Mouse (Mus musculus) bone marrow, adult 2 months (tissue): Measurements from ENCODE around the gene Pik3ip1. TPM values are rescaled to one million over a fixed set of nuclear protein-coding genes. Genes with fewer than 3 reads are reported as not detected.
A peak's percentile ranks its signal among the peaks of the same experiment; 100 is the strongest.

Source experiments
- H3K27ac ChIP-seq: fragments of 200-500 bp; 2 replicates; pipeline ENCODE4 v1.5.1; 2012; ENCODE audit warnings: low read depth, mild to moderate bottlenecking, control low read depth, inconsistent platforms, low read length; ENCODE audit not compliant: control insufficient read depth, poor library complexity, insufficient read depth
- H3K4me1 ChIP-seq: fragments of 200-500 bp; 2 replicates; pipeline ENCODE4 v1.6.1; 2011; ENCODE audit warnings: low read length; ENCODE audit not compliant: control insufficient read depth, insufficient read depth
- H3K4me3 ChIP-seq: fragments of 200-500 bp; replicated peaks from 2 replicates; pipeline ENCODE3; 2011; ENCODE audit warnings: mild to moderate bottlenecking, low read depth, low read length, control low read depth; ENCODE audit not compliant: control insufficient read depth
- CTCF ChIP-seq: fragments of 200-500 bp; IDR thresholded peaks from 2 replicates; pipeline ENCODE4 v1.5.1; 2011; ENCODE audit warnings: low read length, control low read depth; ENCODE audit not compliant: control insufficient read depth, insufficient read depth
- POLR2A ChIP-seq: fragments of 200-500 bp; IDR thresholded peaks from 2 replicates; pipeline ENCODE4 v1.6.1; 2011; ENCODE audit warnings: low read depth, mild to moderate bottlenecking, control low read depth, low read length, borderline replicate concordance; ENCODE audit not compliant: control insufficient read depth
- WGBS: fragments of 180-500 bp; shearing (Covaris S2); methylation state at CpG from one replicate; pipeline ENCODE4 v1.1.7; 2018; 5-methylcytosine and 5-hydroxymethylcytosine counted together
- polyA plus RNA-seq: library from polyadenylated mRNA; stranded (reverse); fragments of >200 nt; gene quantifications from 2 replicates; pipeline ENCODE4 v1.2.4, GENCODE M21; 2011; ENCODE audit warnings: low replicate concordance; ENCODE audit not compliant: missing spikeins, insufficient read depth, insufficient read length

The Pik3ip1 gene
- 11.6 and 29.7 TPM in 2 replicates for polyA plus RNA-seq

DNA sequence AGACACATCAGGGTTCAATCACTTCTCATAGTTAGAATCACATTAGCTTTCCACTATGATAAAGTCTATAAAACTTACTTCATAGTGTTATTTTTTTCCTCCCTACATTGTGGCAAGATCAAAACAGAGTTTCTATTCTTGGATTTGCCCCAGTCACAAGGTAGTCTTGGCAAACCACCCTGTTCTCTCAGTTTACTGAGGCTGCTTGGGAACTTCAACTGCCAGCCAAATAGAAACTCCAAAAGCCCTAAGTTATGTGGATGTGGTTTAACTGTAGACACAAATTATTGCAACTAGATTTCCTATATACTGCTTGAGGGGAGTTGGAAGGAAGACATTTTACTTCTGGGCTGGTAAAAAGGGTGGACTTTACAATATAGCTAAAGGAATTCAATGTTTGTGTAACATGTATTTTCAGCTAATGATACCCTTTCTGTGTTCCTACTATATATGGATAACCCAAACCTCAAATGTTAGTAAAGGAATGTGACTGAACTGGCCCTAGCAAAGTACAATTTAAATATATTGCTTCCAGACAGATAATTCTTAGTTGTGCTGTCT lies at the start of gene Pik3ip1:
Gene Pik3ip1 (plus strand): TSS at position 511 of the 561 bp plus-strand sequence.
- Histone ChIP-seq H3K4me3 (peak within 1 kb of the TSS; percentile 75), H3K4me1 (peaks cover 7% of the 10 kb centered on the region; the same call in 1 of the 2 replicates), H3K27ac (peak within 1 kb of the TSS; percentile 86)
- TF ChIP-seq CTCF: no peak

DNA sequence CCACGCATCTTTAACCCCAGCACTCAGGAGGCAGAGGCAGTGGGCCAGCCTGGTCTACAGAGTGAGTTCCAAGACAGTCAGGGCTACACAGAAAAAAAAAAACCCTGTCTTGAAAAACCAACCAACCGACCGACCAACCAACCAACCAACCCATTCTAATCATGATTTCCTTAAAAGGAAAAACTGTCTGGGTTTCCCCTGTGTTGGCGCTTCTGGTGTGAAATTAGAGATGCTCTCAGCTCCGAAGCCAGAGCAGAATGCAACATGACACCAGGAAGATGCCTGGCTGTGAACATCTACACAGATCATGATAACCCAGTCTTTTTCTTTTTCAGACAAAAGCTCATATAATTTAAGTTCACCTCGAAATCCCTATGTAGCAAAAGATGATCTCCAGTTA lies 47.3 kb upstream of the Pik3ip1 start:
- H3K4me1 ChIP-seq: no peaks in the 10 kb centered on the region
- WGBS: 86% methylated on average over 6 of the region's 6 CpGs
- no peak overlapping the region for H3K4me3 ChIP-seq
- no peak overlapping the region for H3K27ac ChIP-seq
- TF ChIP-seq POLR2A (no peak), CTCF (no peak)

DNA sequence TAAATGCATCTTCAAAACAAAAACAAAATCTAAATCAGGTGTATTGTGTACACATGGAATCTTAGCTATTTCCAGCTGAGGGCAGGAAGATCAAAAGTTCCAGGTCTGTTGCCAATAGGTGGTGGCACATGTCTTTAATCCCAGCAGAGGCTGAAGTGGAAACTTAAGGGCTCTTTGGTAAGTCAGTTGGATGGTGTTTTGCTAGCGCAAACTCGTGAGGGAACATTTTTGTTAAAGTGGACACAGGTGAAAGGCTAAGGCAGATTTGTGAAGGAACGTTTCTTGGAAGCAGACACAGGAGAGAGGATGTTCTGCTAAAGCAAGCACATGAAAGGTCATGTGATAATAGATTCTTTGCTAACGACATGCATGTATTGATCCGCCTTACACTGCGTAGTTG lies 46.6 kb upstream of the Pik3ip1 start:
- Histone ChIP-seq H3K4me1 (no peaks in the 10 kb centered on the region), H3K4me3 (no peak overlapping the region), H3K27ac (no peak overlapping the region)
- 89% methylated on average over 6 of the region's 6 CpGs for WGBS
- TF ChIP-seq CTCF (no peak), POLR2A (no peak)

DNA sequence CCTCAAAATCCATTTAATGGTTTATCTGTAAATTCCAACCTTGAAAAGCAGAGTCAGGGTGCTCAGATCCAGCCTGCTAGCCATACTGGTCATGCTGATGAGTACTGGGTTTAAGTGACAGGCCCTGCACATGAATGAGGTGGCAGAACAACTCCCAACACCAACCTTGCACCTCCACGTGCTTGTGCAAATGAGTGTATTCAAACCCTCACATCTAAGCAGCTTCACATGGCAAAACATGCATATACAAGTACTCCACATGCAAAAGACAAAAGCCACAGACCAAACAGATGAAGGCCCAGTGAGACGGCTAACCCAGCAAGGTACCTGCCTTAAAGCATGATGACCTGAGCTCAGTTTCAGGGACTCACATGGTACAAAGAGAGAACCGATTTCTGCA lies 44.3 kb upstream of the Pik3ip1 start:
- no peak overlapping the region for H3K27ac ChIP-seq
- H3K4me1 ChIP-seq: no peaks in the 10 kb centered on the region
- H3K4me3 ChIP-seq: no peak overlapping the region
- 68% methylated on average over 3 of the region's 3 CpGs for WGBS
- no peak for TF ChIP-seq CTCF
- no peak for TF ChIP-seq POLR2A

DNA sequence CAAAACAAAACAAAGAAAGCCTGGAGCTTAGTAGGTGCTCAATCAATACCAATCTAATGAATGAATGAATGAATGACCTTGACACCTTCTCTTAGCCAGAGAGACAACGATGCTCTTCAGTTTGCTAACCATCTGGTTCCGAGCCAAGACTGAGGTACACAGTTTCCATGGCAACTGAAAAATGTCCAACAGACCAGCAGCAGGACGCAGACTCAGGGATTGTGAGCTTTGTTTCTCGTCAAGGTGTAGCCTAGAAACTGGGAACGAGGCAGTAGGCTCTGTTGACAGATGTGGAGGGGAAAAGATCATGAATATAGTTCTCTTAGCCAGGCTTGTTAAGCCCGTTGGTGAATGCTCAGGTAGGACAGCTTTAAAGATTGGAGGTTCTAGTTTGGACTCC lies 43.1 kb upstream of the Pik3ip1 start:
- 71% methylated on average over 6 of the region's 6 CpGs for WGBS
- TF ChIP-seq CTCF (no peak), POLR2A (no peak)
- no peak overlapping the region for H3K4me3 ChIP-seq

DNA sequence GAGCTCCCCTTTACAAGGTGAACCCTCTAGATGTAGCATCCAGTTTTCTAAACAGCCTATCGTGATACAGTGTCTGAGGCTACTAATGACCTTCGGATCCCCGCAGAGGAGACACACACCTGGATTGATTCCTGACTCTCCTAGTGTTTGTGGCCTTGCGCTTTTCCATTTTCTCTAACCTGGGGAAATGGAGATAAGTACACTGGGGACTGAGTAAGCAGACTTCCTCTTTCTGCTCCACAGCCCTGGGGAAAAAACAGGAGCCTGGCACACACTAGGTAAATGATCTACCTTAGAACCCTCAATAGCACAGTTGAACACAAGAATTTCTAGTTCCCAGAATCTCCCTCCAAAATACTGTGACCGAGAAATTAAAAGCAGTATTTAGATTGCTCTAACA lies 42.3 kb upstream of the Pik3ip1 start:
- no peak overlapping the region for H3K4me3 ChIP-seq
- WGBS: 47% methylated on average over 5 of the region's 5 CpGs
- TF ChIP-seq POLR2A: no peak
- TF ChIP-seq CTCF: no peak
- no peaks in the 10 kb centered on the region; the same call in 1 of the 2 replicates for H3K4me1 ChIP-seq
- H3K27ac ChIP-seq: no peak overlapping the region

More for the DNA sequence above, 43.1 kb upstream of the Pik3ip1 start:
- Histone ChIP-seq H3K27ac (no peak overlapping the region), H3K4me1 (no peaks in the 10 kb centered on the region; the same call in 1 of the 2 replicates)

DNA sequence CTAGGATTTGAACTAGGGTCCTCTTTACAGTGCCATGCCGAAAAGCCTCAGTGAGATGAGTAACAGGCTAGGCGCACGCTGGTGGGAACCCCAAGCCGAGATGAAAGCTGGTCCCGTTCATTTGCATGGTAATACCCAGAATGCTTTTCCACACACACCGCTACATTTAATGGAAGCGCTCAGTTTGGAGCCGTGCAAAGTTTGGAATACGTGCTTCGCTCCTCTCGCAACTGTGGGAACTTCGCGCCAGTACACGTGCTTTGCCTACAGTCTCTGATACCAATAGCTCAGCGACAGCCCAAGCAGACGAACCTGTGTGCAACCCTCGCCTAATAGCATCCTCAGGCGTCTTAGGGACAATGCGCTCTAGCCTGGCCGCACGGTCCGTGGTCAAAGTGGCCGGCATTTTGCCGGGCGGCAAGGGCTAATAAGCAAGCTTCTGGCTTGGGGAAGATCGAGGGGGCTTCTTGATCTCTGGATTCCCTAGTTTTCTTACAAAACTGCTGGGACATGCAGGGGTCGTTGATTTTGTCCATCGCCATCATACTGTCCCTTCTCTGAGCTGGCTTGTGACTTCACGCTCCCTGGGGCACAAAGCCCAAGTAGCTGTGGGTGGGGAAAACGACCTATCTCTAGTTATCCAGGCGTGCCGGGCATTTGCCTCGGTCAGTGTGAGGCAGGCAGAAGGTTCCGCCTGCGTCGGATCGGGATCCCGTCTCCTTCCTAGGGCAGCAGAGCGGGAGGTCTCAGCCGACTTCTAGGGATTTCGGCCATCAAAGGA lies 41.5 kb upstream of the Pik3ip1 start, which contains the start of gene Patz1:
Gene Patz1 (plus strand): TSS at position 354 of the 781 bp plus-strand sequence.
- Histone ChIP-seq H3K27ac (peak within 1 kb of the TSS; percentile 98), H3K4me1 (no peaks in the 10 kb centered on the region; the same call in 1 of the 2 replicates), H3K4me3 (peak within 1 kb of the TSS; percentile 88)
- peak; percentile 74; the same call in 1 of the 2 replicates for TF ChIP-seq POLR2A
- TF ChIP-seq CTCF: 0 out of 2 replicates have a peak, but pooled peaks have one; percentile 4
- under 1% methylated on average over 41 of the region's 41 CpGs for WGBS

DNA sequence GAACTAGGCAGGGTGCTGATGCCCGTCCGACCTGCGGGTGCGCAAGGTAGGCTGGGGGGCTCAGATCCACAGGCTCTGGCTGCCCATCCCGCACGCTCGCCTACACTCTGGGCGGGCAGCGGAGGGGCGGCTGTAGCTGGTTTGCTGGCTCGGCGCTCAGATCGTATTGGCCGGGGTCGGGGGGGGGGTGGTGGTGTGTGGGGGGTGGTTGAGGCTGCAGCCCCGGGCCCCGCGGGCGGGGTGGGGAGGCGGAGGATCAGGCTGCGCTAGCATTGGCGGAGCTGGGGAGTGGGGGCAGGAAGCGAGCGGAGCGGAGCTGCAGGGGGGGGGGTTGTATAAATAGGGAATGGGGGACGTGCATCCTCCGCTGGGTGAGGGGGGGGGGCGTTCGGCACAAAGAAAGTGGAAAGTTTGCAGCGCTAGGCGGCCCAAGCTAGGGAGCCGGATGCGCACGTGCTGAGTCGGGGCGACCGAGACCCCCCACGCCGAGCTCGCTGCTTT lies 40.8 kb upstream of the Pik3ip1 start:
- Histone ChIP-seq H3K4me3 (peak overlapping the region; percentile 88), H3K4me1 (no peaks in the 10 kb centered on the region; the same call in 1 of the 2 replicates), H3K27ac (peak overlapping the region; percentile 98)
- TF ChIP-seq POLR2A (no peak), CTCF (no peak)
- WGBS: 2% methylated on average over 36 of the region's 40 CpGs
